Mouse (Mus musculus) naive thymus-derived CD4-positive, alpha-beta T cell, adult 2 months (primary cell): ENCODE data around the gene Zfp983.
"Not testable (repeated sequence)": the region's sequence is repeated elsewhere in the genome, so short reads cannot be mapped to it uniquely, and the experiment has no call there.

Source experiments
- DNase-seq: peaks from one replicate; pipeline ENCODE4 v3.0.0-alpha.2; 2011; ENCODE audit warnings: low read depth

The Zfp983 gene

DNA sequence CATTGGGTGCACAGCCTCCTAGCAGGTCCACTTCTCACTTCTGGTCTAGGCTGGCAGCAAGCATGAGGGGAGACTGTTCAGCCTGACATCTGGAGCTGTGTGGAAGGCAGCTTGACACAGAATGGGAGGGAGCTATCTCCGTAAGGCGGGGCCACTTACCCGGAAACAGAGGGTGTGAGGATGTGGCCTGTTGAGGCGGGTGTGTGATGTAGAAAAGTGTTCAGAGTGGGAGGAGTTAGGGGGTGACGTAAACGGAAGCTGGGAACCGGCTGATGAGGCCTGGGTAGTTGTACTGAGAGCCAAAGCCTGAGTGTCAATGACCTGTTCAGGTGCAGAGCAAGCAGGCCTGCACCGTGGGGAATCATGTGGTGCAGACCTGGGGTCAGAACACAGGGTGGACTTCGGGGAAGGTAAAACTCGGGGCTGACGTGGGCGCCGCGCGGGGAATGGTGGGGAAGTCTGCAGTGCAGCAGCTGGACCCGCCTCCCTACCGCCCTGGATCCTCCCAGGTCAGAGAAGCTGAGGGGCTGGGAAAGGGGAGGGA lies at the start of gene Zfp983:
Zfp983 (plus strand) TSS at position 261 of the 544 bp plus-strand sequence.
- peak; percentile 96 for DNase-seq

GRCm38 (mm10) chr17:21616356-21616755 lies 34.1 kb upstream of the Zfp983 start:
- no peak for DNase-seq

GRCm38 (mm10) chr17:21617352-21617751 lies 33.1 kb upstream of the Zfp983 start:
- DNase-seq, result peak; percentile 67

- DNase-seq, result no peak
Observed at GRCm38 (mm10) chr17:21623647-21624046, 26.8 kb upstream of the Zfp983 start.

DNA sequence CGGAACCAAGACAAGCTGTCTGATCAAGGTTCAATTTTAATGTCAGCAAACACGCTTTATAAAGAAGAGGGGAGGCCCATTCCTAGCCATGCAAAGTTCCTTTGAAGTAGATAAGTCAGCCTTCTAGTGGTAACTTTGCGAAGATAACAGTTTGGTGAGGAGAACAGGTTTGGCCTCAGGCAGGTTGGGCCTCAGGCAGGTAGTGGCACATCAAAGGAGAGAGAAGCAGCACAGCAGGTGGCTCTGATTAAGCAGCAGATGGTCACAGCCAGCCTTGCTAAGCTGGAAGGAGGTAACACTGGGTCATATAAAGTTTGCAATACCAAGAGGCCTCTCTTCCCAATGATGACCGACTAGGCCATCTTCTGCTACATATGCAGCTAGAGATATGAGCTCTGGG lies 14.7 kb upstream of the Zfp983 start:
- not testable (repeated sequence) for DNase-seq

GRCm38 (mm10) chr17:21648791-21649190 lies 1.6 kb upstream of the Zfp983 start:
- no peak for DNase-seq

DNA sequence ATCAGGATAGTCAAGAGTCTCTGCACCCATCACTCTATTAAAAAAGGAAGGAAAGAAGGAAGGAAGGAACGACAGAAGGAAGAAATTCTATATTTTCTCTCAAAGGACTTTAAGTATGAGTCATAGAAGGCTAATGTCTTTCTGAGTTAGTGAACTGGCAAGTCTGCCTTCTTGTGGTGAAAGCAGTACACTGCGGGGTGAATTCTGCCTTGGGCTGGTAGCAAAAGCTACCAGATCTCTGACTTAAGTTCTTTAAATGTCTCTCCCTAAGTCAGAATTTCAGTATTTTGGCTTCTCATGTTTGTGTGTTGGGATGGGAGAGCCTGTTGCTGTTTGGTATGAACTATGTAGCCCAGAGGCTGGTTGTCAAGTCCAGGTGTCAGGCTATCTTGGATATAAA lies 488 bp upstream of the Zfp983 start:
- DNase-seq, result peak; percentile 79

DNA sequence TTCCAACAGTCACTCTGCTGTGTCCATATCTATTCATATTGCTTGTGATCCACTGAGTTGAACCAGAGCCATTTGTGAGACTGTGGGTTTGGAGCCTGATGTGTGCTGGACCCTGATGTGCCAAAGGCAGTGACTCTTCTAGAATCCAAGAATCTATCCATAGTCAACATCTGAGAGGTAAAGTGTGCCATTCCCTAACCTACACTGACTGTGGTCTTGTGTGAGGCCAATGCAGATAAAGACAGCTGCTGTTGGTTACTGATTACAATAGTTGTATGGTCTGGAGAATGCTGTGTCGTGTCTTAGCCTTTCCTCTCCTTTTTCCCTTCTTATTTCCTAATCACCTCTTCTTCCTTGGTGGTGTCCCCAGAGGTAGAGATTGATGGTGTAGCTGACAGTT lies 28.4 kb downstream of the Zfp983 start:
- not testable (repeated sequence) for DNase-seq

GRCm38 (mm10) chr17:21679273-21680018 lies 29.0 kb downstream of the Zfp983 start:
- DNase-seq, result peak; percentile 96

DNA sequence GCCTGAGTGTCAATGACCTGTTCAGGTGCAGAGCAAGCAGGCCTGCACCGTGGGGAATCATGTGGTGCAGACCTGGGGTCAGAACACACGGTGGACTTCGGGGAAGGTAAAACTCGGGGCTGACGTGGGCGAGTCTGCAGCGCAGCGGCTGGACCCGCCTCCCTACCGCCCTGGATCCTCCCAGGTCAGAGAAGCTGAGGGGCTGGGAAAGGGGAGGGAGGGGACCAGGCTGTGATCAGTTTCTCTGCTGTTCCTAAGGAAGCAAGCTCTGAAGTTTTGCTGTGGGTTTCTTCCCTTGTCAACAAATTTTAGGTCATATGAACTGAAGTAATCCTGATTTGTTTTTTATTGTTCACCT lies 29.6 kb downstream of the Zfp983 start:
- not testable (repeated sequence) for DNase-seq

DNA sequence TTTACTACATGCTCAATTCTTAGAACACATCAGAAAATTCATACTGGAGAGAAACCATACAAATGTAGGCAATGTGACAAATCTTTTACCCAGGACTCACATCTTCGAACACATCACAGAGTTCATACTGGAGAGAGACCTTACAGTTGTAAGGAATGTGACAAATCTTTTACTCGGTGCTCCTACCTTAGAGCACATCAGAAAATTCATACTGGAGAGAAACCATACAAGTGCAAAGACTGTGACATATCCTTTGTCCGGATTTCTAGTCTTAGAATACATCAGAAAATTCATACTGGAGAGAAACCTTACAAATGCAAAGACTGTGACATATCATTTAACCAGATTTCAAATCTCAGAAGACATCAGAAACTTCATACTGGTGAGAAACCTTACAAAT lies 41.1 kb downstream of the Zfp983 start, which contains the start of gene Gm10226:
Gm10226 (plus strand) TSS at position 301 of the 400 bp plus-strand sequence.
- no peak for DNase-seq

DNA sequence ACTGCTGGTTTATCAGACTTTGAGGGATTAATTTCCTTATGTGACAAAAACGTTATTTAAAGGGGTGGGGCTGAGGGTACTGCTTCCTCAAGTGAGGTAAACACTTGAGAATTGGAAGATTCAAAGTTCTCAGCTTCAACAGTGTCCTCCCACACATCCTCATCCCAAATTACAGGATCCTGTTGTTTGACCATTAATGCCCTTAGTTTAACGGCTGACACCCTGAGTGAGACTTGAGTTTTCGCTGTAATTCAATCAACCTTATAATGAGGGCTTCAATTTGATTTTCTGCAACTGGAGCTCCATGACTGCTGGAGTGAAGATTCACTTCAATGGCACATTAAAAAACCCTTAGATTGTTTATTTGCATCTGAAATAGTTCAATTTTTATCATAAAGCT lies 42.9 kb downstream of the Zfp983 start:
- no peak for DNase-seq

- no peak for DNase-seq
Observed at GRCm38 (mm10) chr17:21696073-21696472, 45.6 kb downstream of the Zfp983 start.

- DNase-seq, result no peak
Observed at GRCm38 (mm10) chr17:21702281-21703240, 52.1 kb downstream of the Zfp983 start.

GRCm38 (mm10) chr17:21703414-21703813 lies 53.0 kb downstream of the Zfp983 start:
- no peak for DNase-seq

DNA sequence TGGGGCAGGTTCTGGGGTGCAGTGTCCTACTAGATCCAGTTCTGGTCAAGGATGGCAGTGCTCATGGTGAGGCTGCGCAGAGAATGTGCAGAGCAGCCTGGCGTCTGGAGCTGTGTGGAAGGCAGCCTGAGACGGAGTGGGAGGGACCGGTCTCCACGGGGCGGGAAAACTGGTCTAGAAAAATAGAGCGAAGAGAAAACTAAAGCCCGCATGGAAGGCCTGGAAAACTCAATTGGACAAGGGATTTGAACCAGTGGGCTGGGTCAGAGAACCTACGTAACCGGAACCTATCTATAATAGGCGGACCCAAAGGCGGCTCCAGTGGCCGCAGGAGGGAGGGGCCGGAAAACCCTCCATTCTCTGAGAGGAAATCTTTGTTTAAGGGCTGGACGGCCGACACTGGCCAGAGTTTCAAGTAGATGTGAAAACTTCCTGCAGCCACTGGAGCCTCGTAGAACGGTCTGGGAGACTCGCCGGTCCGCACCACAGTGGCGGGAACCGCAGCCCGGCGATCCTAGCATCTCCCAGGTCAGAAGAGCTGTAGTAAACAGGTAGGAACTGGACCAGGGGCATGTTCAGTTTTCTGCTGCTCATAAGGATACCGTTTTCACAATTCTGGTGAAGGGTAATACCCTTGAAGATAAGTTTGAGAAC lies 57.0 kb downstream of the Zfp983 start, which contains the start of gene Zfp760:
Zfp760 (plus strand) TSS at position 399 of the 654 bp plus-strand sequence.
- DNase-seq, result peak; percentile 44

DNA sequence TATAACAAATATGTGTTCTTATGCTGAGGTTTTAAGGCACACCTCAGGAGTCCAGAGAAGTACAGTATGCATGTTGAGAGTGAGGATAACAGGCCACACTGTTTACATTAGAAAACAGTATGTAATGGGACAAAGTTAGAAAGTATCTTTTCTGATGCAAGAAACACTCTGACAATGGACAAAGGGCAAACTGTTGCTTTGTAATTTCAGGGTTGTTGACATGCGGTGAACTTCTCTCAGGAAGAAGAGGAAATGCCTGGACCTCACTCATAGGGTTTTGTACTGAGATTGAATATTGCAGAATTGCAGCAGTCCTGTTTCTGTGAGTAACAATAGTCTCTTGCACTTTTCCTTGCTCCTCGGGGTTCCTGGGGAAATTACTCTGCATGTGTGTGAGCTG lies 58.0 kb downstream of the Zfp983 start:
- DNase-seq, result peak; percentile 16
